Mouse (Mus musculus) cerebellum, postnatal 10 days (tissue): ENCODE data around the gene Irf3.

Source experiments
- DNase-seq, 2 experiments: peaks; one replicate each; pipeline ENCODE4 v3.0.0; 2021; ENCODE audit warnings: mixed read lengths in 2 of 2

Gene Irf3

GRCm38 (mm10) chr7:45036702-45037101 lies 39.3 kb downstream of the Irf3 start:
- no peak for DNase-seq

GRCm38 (mm10) chr7:45037720-45038361 lies 40.4 kb downstream of the Irf3 start:
- peak; percentile 78 to 82 for DNase-seq

- DNase-seq, result no peak
Observed at GRCm38 (mm10) chr7:45038411-45038810, 41.0 kb downstream of the Irf3 start.

GRCm38 (mm10) chr7:45040851-45041250 lies 43.4 kb downstream of the Irf3 start:
- no peak for DNase-seq

GRCm38 (mm10) chr7:45043307-45043706 lies 45.9 kb downstream of the Irf3 start:
- DNase-seq, result no peak

GRCm38 (mm10) chr7:45045741-45046140 lies 48.3 kb downstream of the Irf3 start:
- peak; percentile 32 to 37 for DNase-seq

GRCm38 (mm10) chr7:45046853-45047350 lies 49.5 kb downstream of the Irf3 start:
- no peak for DNase-seq

- no peak for DNase-seq
Observed at GRCm38 (mm10) chr7:45047491-45047890, 50.0 kb downstream of the Irf3 start.

- DNase-seq, result peak; percentile 41 to 45
Observed at GRCm38 (mm10) chr7:45048001-45048890, 50.8 kb downstream of the Irf3 start.

- DNase-seq, result peak in 1 of 2 experiments; percentile 18
Observed at GRCm38 (mm10) chr7:45048923-45049657, 51.6 kb downstream of the Irf3 start.

GRCm38 (mm10) chr7:45050945-45051600 lies 53.6 kb downstream of the Irf3 start:
- peak; percentile 91 to 92 for DNase-seq

- DNase-seq, result no peak
Observed at GRCm38 (mm10) chr7:45051601-45051974, 54.1 kb downstream of the Irf3 start.
